Mouse (Mus musculus): ENCODE measurements around the gene Zfp989. TPM values are rescaled to one million over a fixed set of nuclear protein-coding genes. Genes with fewer than 3 reads are reported as not detected.

The Zfp989 gene
- polyA plus RNA-seq, 1 experiment from 2014 or later = not detected

Other genes with a start within 250 kb of the Zfp989 start
- gene Gm21411, start 62.4 kb upstream of the Zfp989 start, polyA plus RNA-seq (2015; fragmentation: Nextera tagmentation; extraction: Ambion mirVana) = not detected in 2 replicates
- gene Rex2, start 49.9 kb downstream of the Zfp989 start, polyA plus RNA-seq (2015; fragmentation: Nextera tagmentation; extraction: Ambion mirVana) = not detected in 2 replicates
- 2.9 and 3.8 TPM in 2 replicates for gene Zfp991, start 160.1 kb downstream of the Zfp989 start, polyA plus RNA-seq (2015; fragmentation: Nextera tagmentation; extraction: Ambion mirVana)